Mouse (Mus musculus) heart, postnatal 0 days (tissue): ENCODE results near the gene Cenpo.

Experiments
- CTCF ChIP-seq: IDR thresholded peaks from 2 replicates; pipeline ENCODE4 v1.5.1; 2016; ENCODE audit warnings: antibody characterized with exemption, control low read depth, low read depth
- EP300 ChIP-seq: IDR thresholded peaks from 2 replicates; pipeline ENCODE4 v1.6.1; 2016; ENCODE audit warnings: antibody characterized with exemption, low read depth

- TF ChIP-seq CTCF (no peak), EP300 (no peak)
These were observed 11.6 kb upstream of the Cenpo start for GRCm38 (mm10) chr12:4245742-4246141.
